Mouse (Mus musculus): ENCODE measurements around the gene Akr1a1. TPM values are rescaled to one million over a fixed set of nuclear protein-coding genes. Genes with fewer than 3 reads are reported as not detected.
A peak's percentile ranks its signal among the peaks of the same experiment; 100 is the strongest.
"Not testable (repeated sequence)": the region's sequence is repeated elsewhere in the genome, so short reads cannot be mapped to it uniquely, and the experiment has no call there.

Gene Akr1a1
- total RNA-seq, 2 experiments from 2014 or later, result 376 to 387 TPM

- no peak for DNase-seq (ENCODE audit: low spot score in 2 of 2)
- no peak overlapping the region for H3K27ac ChIP-seq
- no peak overlapping the region for H3K4me3 ChIP-seq
- no peak for TF ChIP-seq CTCF (conservative IDR thresholded peaks at IDR 0.05)
These were observed 26.3 kb upstream of the Akr1a1 start for GRCm38 (mm10) chr4:116677808-116678207.

GRCm38 (mm10) chr4:116676027-116676426, 24.5 kb upstream of the Akr1a1 start:
- Histone ChIP-seq H3K4me3 (no peak overlapping the region), H3K27ac (no peak overlapping the region)
- no peak for DNase-seq (ENCODE audit: low spot score in 2 of 2)
- TF ChIP-seq CTCF (conservative IDR thresholded peaks at IDR 0.05), result no peak

- H3K4me3 ChIP-seq; DNase-seq (ENCODE audit: low spot score in 2 of 2); H3K27ac ChIP-seq: not testable (repeated sequence)
These were observed 23.3 kb upstream of the Akr1a1 start for GRCm38 (mm10) chr4:116674761-116675160.

GRCm38 (mm10) chr4:116672785-116673184, 21.3 kb upstream of the Akr1a1 start:
- TF ChIP-seq CTCF (conservative IDR thresholded peaks at IDR 0.05), result no peak
- H3K4me3 ChIP-seq, result no peak overlapping the region
- no peak for DNase-seq (ENCODE audit: low spot score in 2 of 2)
- H3K27ac ChIP-seq, result no peak overlapping the region

- no peak overlapping the region for H3K27ac ChIP-seq
- TF ChIP-seq CTCF (conservative IDR thresholded peaks at IDR 0.05), result peak; percentile 65
These were observed 17.8 kb upstream of the Akr1a1 start for GRCm38 (mm10) chr4:116669291-116669690.

GRCm38 (mm10) chr4:116668145-116668544, 16.7 kb upstream of the Akr1a1 start:
- no peak for DNase-seq (ENCODE audit: low spot score in 2 of 2)
- no peak for TF ChIP-seq CTCF (conservative IDR thresholded peaks at IDR 0.05)
- H3K4me3 ChIP-seq, result no peak overlapping the region

More at GRCm38 (mm10) chr4:116669291-116669690, 17.8 kb upstream of the Akr1a1 start:
- H3K4me3 ChIP-seq, result no peak overlapping the region
- no peak for DNase-seq (ENCODE audit: low spot score in 2 of 2)

GRCm38 (mm10) chr4:116666625-116667024, 15.1 kb upstream of the Akr1a1 start:
- no peak for DNase-seq (ENCODE audit: low spot score in 2 of 2)
- H3K27ac ChIP-seq, result no peak overlapping the region
- no peak for TF ChIP-seq CTCF (conservative IDR thresholded peaks at IDR 0.05)
- H3K4me3 ChIP-seq, result no peak overlapping the region

More at GRCm38 (mm10) chr4:116668145-116668544, 16.7 kb upstream of the Akr1a1 start:
- H3K27ac ChIP-seq, result no peak overlapping the region

- H3K4me3 ChIP-seq, result no peak overlapping the region
- no peak overlapping the region for H3K27ac ChIP-seq
- no peak for DNase-seq (ENCODE audit: low spot score in 2 of 2)
- TF ChIP-seq CTCF (conservative IDR thresholded peaks at IDR 0.05), result 0 out of 2 replicates have a peak, but pooled peaks have one; percentile 13
These were observed 10.5 kb upstream of the Akr1a1 start for GRCm38 (mm10) chr4:116661998-116662397.

- no peak for TF ChIP-seq CTCF (conservative IDR thresholded peaks at IDR 0.05)
- no peak for DNase-seq (ENCODE audit: low spot score in 2 of 2)
- Histone ChIP-seq H3K4me3 (no peak overlapping the region), H3K27ac (no peak overlapping the region)
These were observed 9.3 kb upstream of the Akr1a1 start for GRCm38 (mm10) chr4:116660829-116661228.

GRCm38 (mm10) chr4:116659916-116660315, 8.4 kb upstream of the Akr1a1 start:
- not testable (repeated sequence) for H3K27ac ChIP-seq; H3K4me3 ChIP-seq; DNase-seq (ENCODE audit: low spot score in 2 of 2)

GRCm38 (mm10) chr4:116659474-116659873, 8.0 kb upstream of the Akr1a1 start:
- Histone ChIP-seq H3K27ac (no peak overlapping the region), H3K4me3 (no peak overlapping the region)
- DNase-seq (ENCODE audit: low spot score in 2 of 2), result no peak
- TF ChIP-seq CTCF (conservative IDR thresholded peaks at IDR 0.05), result no peak

GRCm38 (mm10) chr4:116657971-116658370, 6.5 kb upstream of the Akr1a1 start:
- H3K27ac ChIP-seq, result no peak overlapping the region
- no peak overlapping the region for H3K4me3 ChIP-seq
- TF ChIP-seq CTCF (conservative IDR thresholded peaks at IDR 0.05), result no peak
- no peak for DNase-seq (ENCODE audit: low spot score in 2 of 2)

GRCm38 (mm10) chr4:116655658-116656057, 4.2 kb upstream of the Akr1a1 start:
- no peak for TF ChIP-seq CTCF (conservative IDR thresholded peaks at IDR 0.05)
- H3K27ac ChIP-seq, result peak overlapping the region; percentile 32; the same call in 1 of the 2 replicates
- H3K4me3 ChIP-seq, result no peak overlapping the region
- DNase-seq (ENCODE audit: low spot score in 2 of 2), result no peak

GRCm38 (mm10) chr4:116655100-116655499, 3.6 kb upstream of the Akr1a1 start:
- H3K4me3 ChIP-seq, result no peak overlapping the region
- H3K27ac ChIP-seq, result no peak overlapping the region
- DNase-seq (ENCODE audit: low spot score in 2 of 2), result no peak
- TF ChIP-seq CTCF (conservative IDR thresholded peaks at IDR 0.05), result no peak

- TF ChIP-seq CTCF (conservative IDR thresholded peaks at IDR 0.05), result no peak
- no peak for DNase-seq (ENCODE audit: low spot score in 2 of 2)
- Histone ChIP-seq H3K27ac (no peak overlapping the region), H3K4me3 (no peak overlapping the region)
These were observed 1.7 kb upstream of the Akr1a1 start for GRCm38 (mm10) chr4:116653228-116653627.

Measured in layer of hippocampus, adult 2 months (tissue).